Mouse (Mus musculus) retina, adult 2 months (tissue): ENCODE data around the gene Car9.

Source experiments
- DNase-seq: peaks from one replicate; pipeline ENCODE4 v3.0.0-alpha.2; 2012; ENCODE audit warnings: low read depth, low spot score

The Car9 gene

GRCm38 (mm10) chr4:43562769-43563600 is 56.2 kb downstream of the Car9 start:
- DNase-seq, result no peak
